Mouse (Mus musculus) midbrain, embryonic 13.5 days (tissue): ENCODE results near the gene Rbm46. TPM values are rescaled to one million over a fixed set of nuclear protein-coding genes. Genes with fewer than 3 reads are reported as not detected.

ENCODE experiments used
- ATAC-seq: fragments of 200-750 bp; cut with Nextera tagmentation; 2 replicates; pipeline ENCODE4 v1.8.0; 2017; ENCODE audit warnings: mild to moderate bottlenecking, moderate TSS enrichment, moderate library complexity
- H3K27ac ChIP-seq: fragments of 300-500 bp; sonication (generic); 2 replicates; pipeline ENCODE4 v1.5.1; 2015; ENCODE audit warnings: inconsistent platforms, mild to moderate bottlenecking, moderate library complexity
- H3K27me3 ChIP-seq: fragments of 300-500 bp; sonication (generic); 2 replicates; pipeline ENCODE4 v1.6.1; 2015; ENCODE audit warnings: mild to moderate bottlenecking, inconsistent platforms
- H3K36me3 ChIP-seq: fragments of 300-500 bp; sonication (generic); 2 replicates; pipeline ENCODE4 v1.6.1; 2015; ENCODE audit warnings: mild to moderate bottlenecking, inconsistent platforms
- H3K4me1 ChIP-seq: fragments of 300-500 bp; sonication (generic); replicated peaks from 2 replicates; pipeline ENCODE4 v1.6.1; 2015; ENCODE audit warnings: inconsistent platforms
- H3K4me2 ChIP-seq: fragments of 300-500 bp; sonication (generic); replicated peaks from 2 replicates; pipeline ENCODE4 v1.6.1; 2015; ENCODE audit warnings: moderate library complexity, mild to moderate bottlenecking, inconsistent platforms
- H3K4me3 ChIP-seq: fragments of 300-500 bp; sonication (generic); replicated peaks from 2 replicates; pipeline ENCODE4 v1.5.1; 2015; ENCODE audit warnings: mild to moderate bottlenecking, inconsistent platforms
- H3K9ac ChIP-seq: fragments of 300-500 bp; sonication (generic); replicated peaks from 2 replicates; pipeline ENCODE4 v1.6.1; 2015; ENCODE audit warnings: mild to moderate bottlenecking, inconsistent platforms
- H3K9me3 ChIP-seq: fragments of 300-500 bp; sonication (generic); 2 replicates; pipeline ENCODE4 v1.6.1; 2016; ENCODE audit warnings: mild to moderate bottlenecking, inconsistent platforms
- WGBS: fragments of 180-500 bp; shearing (Covaris S2); methylation state at CpG from one replicate; pipeline ENCODE4 v1.1.7; 2015; 5-methylcytosine and 5-hydroxymethylcytosine counted together
- polyA plus RNA-seq: library from polyadenylated mRNA; unstranded; fragments of >200 nt; fragmentation: Nextera tagmentation; extraction: Ambion mirVana; gene quantifications from 2 replicates; pipeline ENCODE4 v1.2.1, GENCODE M21; 2015

Gene Rbm46
- polyA plus RNA-seq, 1 experiment from 2014 or later = 1.3 TPM

- H3K36me3 ChIP-seq = no peaks in the 10 kb centered on the region
- H3K4me2 ChIP-seq = no peak overlapping the region
- H3K9me3 ChIP-seq = no peaks in the 10 kb centered on the region
- ATAC-seq = no peak
- H3K27me3 ChIP-seq = no peaks in the 10 kb centered on the region
- no peak overlapping the region for H3K4me3 ChIP-seq
- WGBS = 72% methylated on average over 3 of the region's 3 CpGs
- H3K9ac ChIP-seq = no peak overlapping the region
- H3K4me1 ChIP-seq = no peaks in the 10 kb centered on the region
- no peak overlapping the region for H3K27ac ChIP-seq
Measured at GRCm38 (mm10) chr3:82811851-82812250, 64.4 kb downstream of the Rbm46 start.

GRCm38 (mm10) chr3:82810334-82811120, 65.8 kb downstream of the Rbm46 start:
- H3K9me3 ChIP-seq = no peaks in the 10 kb centered on the region
- H3K4me2 ChIP-seq = no peak overlapping the region
- WGBS = 87% methylated on average over 7 of the region's 7 CpGs
- H3K27ac ChIP-seq = no peak overlapping the region
- no peaks in the 10 kb centered on the region for H3K36me3 ChIP-seq
- no peaks in the 10 kb centered on the region for H3K27me3 ChIP-seq
- no peak overlapping the region for H3K4me3 ChIP-seq
- ATAC-seq = no peak
- H3K9ac ChIP-seq = no peak overlapping the region
- no peaks in the 10 kb centered on the region for H3K4me1 ChIP-seq

- H3K4me2 ChIP-seq = no peak overlapping the region
- H3K4me1 ChIP-seq = no peaks in the 10 kb centered on the region
- H3K27me3 ChIP-seq = no peaks in the 10 kb centered on the region
- H3K9me3 ChIP-seq = no peaks in the 10 kb centered on the region
- H3K36me3 ChIP-seq = no peaks in the 10 kb centered on the region
- 85% methylated on average over 7 of the region's 7 CpGs for WGBS
- H3K4me3 ChIP-seq = no peak overlapping the region
- no peak overlapping the region for H3K9ac ChIP-seq
- no peak overlapping the region for H3K27ac ChIP-seq
- ATAC-seq = no peak
Measured at GRCm38 (mm10) chr3:82809769-82810168, 66.5 kb downstream of the Rbm46 start.

- Histone ChIP-seq H3K4me3 (no peak overlapping the region), H3K27me3 (no peaks in the 10 kb centered on the region), H3K36me3 (no peaks in the 10 kb centered on the region), H3K9me3 (no peaks in the 10 kb centered on the region), H3K27ac (no peak overlapping the region), H3K4me1 (no peaks in the 10 kb centered on the region), H3K9ac (no peak overlapping the region), H3K4me2 (no peak overlapping the region)
- 98% methylated on average over 1 of the region's 1 CpGs for WGBS
- no peak for ATAC-seq
Measured at GRCm38 (mm10) chr3:82808323-82808911, 67.9 kb downstream of the Rbm46 start.

- Histone ChIP-seq H3K27me3 (no peaks in the 10 kb centered on the region), H3K9ac (no peak overlapping the region), H3K27ac (no peak overlapping the region), H3K36me3 (no peaks in the 10 kb centered on the region), H3K4me3 (no peak overlapping the region), H3K4me2 (no peak overlapping the region), H3K4me1 (no peaks in the 10 kb centered on the region), H3K9me3 (no peaks in the 10 kb centered on the region)
- WGBS = 73% methylated on average over 7 of the region's 7 CpGs
- no peak for ATAC-seq
Measured at GRCm38 (mm10) chr3:82805291-82805690, 71.0 kb downstream of the Rbm46 start.

GRCm38 (mm10) chr3:82800470-82800843, 75.8 kb downstream of the Rbm46 start:
- no peak overlapping the region for H3K4me2 ChIP-seq
- no peak overlapping the region for H3K9ac ChIP-seq
- no peaks in the 10 kb centered on the region for H3K36me3 ChIP-seq
- H3K4me3 ChIP-seq = no peak overlapping the region
- H3K9me3 ChIP-seq = no peaks in the 10 kb centered on the region
- H3K4me1 ChIP-seq = no peaks in the 10 kb centered on the region
- no peak for ATAC-seq
- WGBS = 92% methylated on average over 3 of the region's 3 CpGs
- H3K27ac ChIP-seq = no peak overlapping the region
- no peaks in the 10 kb centered on the region for H3K27me3 ChIP-seq

GRCm38 (mm10) chr3:82799735-82800469, 76.4 kb downstream of the Rbm46 start:
- no peaks in the 10 kb centered on the region for H3K36me3 ChIP-seq
- H3K27ac ChIP-seq = no peak overlapping the region
- 89% methylated on average over 4 of the region's 4 CpGs for WGBS
- H3K4me1 ChIP-seq = no peaks in the 10 kb centered on the region
- H3K27me3 ChIP-seq = no peaks in the 10 kb centered on the region
- no peak overlapping the region for H3K9ac ChIP-seq
- no peak overlapping the region for H3K4me2 ChIP-seq
- H3K9me3 ChIP-seq = no peaks in the 10 kb centered on the region
- H3K4me3 ChIP-seq = no peak overlapping the region
- ATAC-seq = no peak

GRCm38 (mm10) chr3:82793656-82794055, 82.6 kb downstream of the Rbm46 start:
- no peak overlapping the region for H3K4me2 ChIP-seq
- no peak overlapping the region for H3K27ac ChIP-seq
- no peaks in the 10 kb centered on the region for H3K36me3 ChIP-seq
- ATAC-seq = no peak
- no peaks in the 10 kb centered on the region for H3K9me3 ChIP-seq
- H3K4me3 ChIP-seq = no peak overlapping the region
- no peak overlapping the region for H3K9ac ChIP-seq
- 90% methylated on average over 1 of the region's 1 CpGs for WGBS
- no peaks in the 10 kb centered on the region for H3K27me3 ChIP-seq
- H3K4me1 ChIP-seq = no peaks in the 10 kb centered on the region

GRCm38 (mm10) chr3:82791663-82792062, 84.6 kb downstream of the Rbm46 start:
- WGBS = 87% methylated on average over 3 of the region's 3 CpGs
- Histone ChIP-seq H3K36me3 (no peaks in the 10 kb centered on the region), H3K9ac (no peak overlapping the region), H3K27ac (no peak overlapping the region), H3K27me3 (no peaks in the 10 kb centered on the region), H3K4me3 (no peak overlapping the region), H3K4me1 (no peaks in the 10 kb centered on the region), H3K9me3 (no peaks in the 10 kb centered on the region), H3K4me2 (no peak overlapping the region)
- ATAC-seq = no peak

Other genes with a start within 250 kb of the Rbm46 start
- 0.04 and 0.10 TPM in 2 replicates for gene Lrat, start 27.5 kb upstream of the Rbm46 start, polyA plus RNA-seq
- 0.71 TPM in 1 of 2 replicates, not detected in the other for gene Fgg, start 131.2 kb upstream of the Rbm46 start, polyA plus RNA-seq
- 0.09 TPM in 1 of 2 replicates, not detected in the other for gene Fga, start 149.6 kb upstream of the Rbm46 start, polyA plus RNA-seq
- 0.11 TPM in 1 of 2 replicates, not detected in the other for gene Fgb, start 173.4 kb upstream of the Rbm46 start, polyA plus RNA-seq
- gene Plrg1, start 179.0 kb upstream of the Rbm46 start, polyA plus RNA-seq = 115 and 119 TPM in 2 replicates